Mouse (Mus musculus) spleen, adult 2 months (tissue): ENCODE measurements around the gene Gm20683. TPM values are rescaled to one million over a fixed set of nuclear protein-coding genes. Genes with fewer than 3 reads are reported as not detected.

Experiments used
- DNase-seq, 2 experiments: peaks; one replicate each; pipeline versions ENCODE4 v3.0.0 to v3.0.0-alpha.2; 2012 to 2021; ENCODE audit warnings: low spot score in 2 of 2, low read depth in 1 of 2
- H3K27ac ChIP-seq: fragments of 200-500 bp; 2 replicates; pipeline ENCODE4 v1.5.1; 2012; ENCODE audit warnings: low read length, inconsistent platforms; ENCODE audit not compliant: insufficient read depth
- H3K27me3 ChIP-seq: fragments of 200-500 bp; 2 replicates; pipeline ENCODE4 v1.6.1; 2012; ENCODE audit warnings: mild to moderate bottlenecking, moderate library complexity, low read length, inconsistent platforms; ENCODE audit not compliant: control insufficient read depth, insufficient read depth
- H3K36me3 ChIP-seq: fragments of 200-500 bp; 2 replicates; pipeline ENCODE4 v1.6.1; 2012; ENCODE audit warnings: mild to moderate bottlenecking, low read length, inconsistent platforms; ENCODE audit not compliant: control insufficient read depth, insufficient read depth
- H3K4me1 ChIP-seq: fragments of 200-500 bp; 2 replicates; pipeline ENCODE4 v1.6.1; 2011; ENCODE audit warnings: inconsistent platforms; ENCODE audit not compliant: control insufficient read depth, insufficient read depth, insufficient read length
- H3K4me3 ChIP-seq: fragments of 200-500 bp; 2 replicates; pipeline ENCODE4 v1.5.1; 2011; ENCODE audit warnings: mild to moderate bottlenecking, inconsistent platforms; ENCODE audit not compliant: insufficient read depth, insufficient read length; ENCODE audit errors: extremely low read depth
- CTCF ChIP-seq: fragments of 200-500 bp; IDR thresholded peaks from 2 replicates; pipeline ENCODE4 v1.5.1; 2011; ENCODE audit warnings: mild to moderate bottlenecking, inconsistent platforms; ENCODE audit not compliant: insufficient read depth, insufficient read length, insufficient replicate concordance; ENCODE audit errors: extremely low read depth
- POLR2A ChIP-seq: fragments of 200-500 bp; IDR thresholded peaks from 2 replicates; pipeline ENCODE4 v1.6.1; 2011; ENCODE audit warnings: low read depth, low read length, inconsistent platforms
- WGBS: fragments of 180-500 bp; shearing (Covaris S2); methylation state at CpG from one replicate; pipeline ENCODE4 v1.1.7; 2018; 5-methylcytosine and 5-hydroxymethylcytosine counted together
- polyA plus RNA-seq: library from polyadenylated mRNA; depleted of rRNA; stranded (reverse); fragments of >200 nt; gene quantifications from 2 replicates; pipeline ENCODE4 v1.2.3, GENCODE M21; 2012

The Gm20683 gene
- polyA plus RNA-seq, 1 experiment = 29.5 TPM

DNA sequence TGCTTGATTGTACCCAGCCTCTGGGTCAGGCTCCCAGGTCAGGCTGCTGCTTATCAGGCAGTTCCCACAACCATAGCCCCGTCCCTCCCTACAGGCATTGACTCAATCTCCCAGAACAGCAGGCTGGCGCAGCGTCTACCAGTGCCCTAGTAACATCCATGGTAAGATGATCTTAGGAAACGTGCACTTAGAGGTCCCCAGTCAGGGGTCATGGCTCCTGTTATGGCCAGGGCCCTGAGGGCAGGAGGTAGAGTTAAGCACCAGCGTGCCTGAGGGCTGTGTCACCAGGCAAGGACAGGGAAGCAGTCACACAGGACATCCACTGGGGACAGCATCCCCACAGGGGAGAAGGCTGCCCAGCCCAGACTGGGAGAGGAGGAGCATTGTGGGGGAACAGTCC lies 40.7 kb upstream of the Gm20683 start:
- Histone ChIP-seq H3K4me1 (no peaks in the 10 kb centered on the region), H3K27me3 (no peaks in the 10 kb centered on the region), H3K27ac (no peak overlapping the region), H3K36me3 (peaks cover 21% of the 10 kb centered on the region), H3K4me3 (no peak overlapping the region)
- TF ChIP-seq POLR2A = no peak
- no peak for TF ChIP-seq CTCF
- no peak for DNase-seq
- WGBS = 77% methylated on average over 5 of the region's 5 CpGs

DNA sequence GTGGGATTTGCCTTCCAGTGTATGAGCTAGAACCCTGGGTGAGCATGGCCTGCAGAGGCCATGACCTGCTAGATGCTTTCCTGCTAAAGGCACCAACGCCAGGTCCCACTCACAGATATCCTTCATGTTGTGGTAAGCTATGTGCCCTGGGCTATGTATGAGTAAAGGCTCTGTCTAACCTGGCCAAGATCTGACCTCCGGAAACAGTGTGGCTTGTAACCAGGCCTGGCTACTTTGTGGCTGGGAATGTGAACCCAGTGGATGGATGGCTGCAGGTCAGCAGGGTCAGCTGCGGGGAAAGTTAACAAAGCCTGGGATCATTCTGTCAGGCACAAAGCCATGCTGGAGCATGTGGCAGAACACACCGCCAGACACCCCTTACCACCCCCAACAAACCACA lies 40.1 kb upstream of the Gm20683 start:
- no peak for DNase-seq
- 90% methylated on average over 4 of the region's 4 CpGs for whole genome bisulfite sequencing
- H3K27ac ChIP-seq = no peak overlapping the region
- H3K4me3 ChIP-seq = no peak overlapping the region
- H3K4me1 ChIP-seq = no peaks in the 10 kb centered on the region; the same call in 1 of the 2 replicates
- H3K27me3 ChIP-seq = no peaks in the 10 kb centered on the region
- peaks cover 21% of the 10 kb centered on the region for H3K36me3 ChIP-seq
- TF ChIP-seq CTCF = no peak
- TF ChIP-seq POLR2A = no peak

DNA sequence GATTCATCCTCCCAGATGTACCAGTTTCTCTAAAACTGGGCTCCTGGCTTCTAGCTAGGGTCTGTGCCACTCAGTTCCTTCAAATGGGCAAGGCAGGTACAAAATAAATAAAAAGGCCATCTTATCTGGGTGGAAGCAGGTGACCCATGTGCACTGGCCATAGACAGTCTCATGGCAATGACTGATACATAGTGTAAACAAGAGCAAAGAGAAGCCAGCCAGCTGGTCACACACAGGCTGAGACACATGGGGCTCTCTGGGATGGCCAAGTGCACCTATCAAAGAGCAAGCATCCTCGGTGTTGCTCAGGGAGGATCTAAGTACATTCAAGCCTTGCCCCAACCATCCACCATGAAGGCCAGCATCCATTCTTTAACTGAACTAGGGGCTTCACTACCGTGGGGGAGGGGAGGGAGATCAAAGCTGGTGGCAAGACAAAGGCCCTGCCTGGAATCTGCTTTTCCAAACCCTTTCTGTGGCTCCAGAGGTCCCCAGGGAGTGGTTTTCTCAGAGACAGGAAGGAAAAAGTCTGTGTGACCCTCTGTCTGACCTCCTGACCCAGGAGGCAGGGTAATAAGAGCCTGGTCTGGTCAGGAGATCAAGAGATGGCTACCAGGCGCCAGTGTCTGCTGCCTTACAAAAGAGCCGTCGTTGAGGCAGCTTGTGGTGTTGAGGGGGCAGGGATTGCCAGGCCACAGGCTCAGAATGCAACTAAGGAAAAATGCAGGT lies 39.5 kb upstream of the Gm20683 start:
- no peaks in the 10 kb centered on the region; the same call in 1 of the 2 replicates for H3K4me1 ChIP-seq
- H3K36me3 ChIP-seq = peaks cover 21% of the 10 kb centered on the region
- H3K4me3 ChIP-seq = no peak overlapping the region
- TF ChIP-seq POLR2A (no peak), CTCF (no peak)
- WGBS = 75% methylated on average over 5 of the region's 5 CpGs
- no peaks in the 10 kb centered on the region for H3K27me3 ChIP-seq
- H3K27ac ChIP-seq = no peak overlapping the region
- DNase-seq = no peak

DNA sequence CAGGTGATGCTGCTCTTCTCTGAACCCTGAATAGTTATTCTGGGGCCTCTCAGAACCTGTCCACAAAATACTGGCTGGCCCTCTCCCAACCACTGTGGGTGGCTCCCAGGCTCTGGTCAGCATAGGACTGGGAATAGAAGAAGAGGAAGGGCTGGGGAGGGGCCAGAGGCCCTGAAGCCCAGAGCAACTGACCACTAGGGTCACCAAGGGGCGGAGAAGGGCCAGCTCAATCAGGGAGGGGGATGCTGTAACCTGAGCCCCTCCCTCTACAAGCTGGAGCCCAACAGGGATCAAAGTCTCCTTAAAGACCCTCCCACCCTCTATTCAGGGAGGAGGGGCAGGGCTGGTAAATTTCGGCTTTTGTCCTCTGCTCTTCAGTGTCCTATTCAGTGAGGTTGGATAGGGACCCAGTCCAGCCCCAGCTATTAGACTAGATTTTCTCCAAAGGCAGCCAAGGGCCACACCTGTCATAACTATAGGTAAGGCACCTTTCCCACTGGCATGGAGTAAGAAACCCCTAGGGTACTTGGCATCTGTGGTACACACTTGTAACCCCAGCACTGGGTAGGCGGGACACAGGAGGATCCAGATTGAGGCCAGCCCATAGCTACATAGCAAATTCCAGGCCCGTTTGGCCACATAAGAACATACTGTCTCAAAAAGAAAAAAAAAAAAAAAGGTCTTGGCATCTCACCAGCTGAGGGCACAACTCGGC lies 38.8 kb upstream of the Gm20683 start, which contains the start of gene Wfikkn1:
TSS of gene Wfikkn1 (minus strand) at position 663 of the 715 bp plus-strand sequence.
- Histone ChIP-seq H3K27me3 (no peaks in the 10 kb centered on the region), H3K4me3 (no peak within 1 kb of the TSS), H3K36me3 (peaks cover 21% of the 10 kb centered on the region), H3K27ac (no peak within 1 kb of the TSS), H3K4me1 (no peaks in the 10 kb centered on the region; the same call in 1 of the 2 replicates)
- WGBS = 77% methylated on average over 5 of the region's 5 CpGs
- TF ChIP-seq POLR2A = no peak
- no peak for TF ChIP-seq CTCF
- no peak for DNase-seq

DNA sequence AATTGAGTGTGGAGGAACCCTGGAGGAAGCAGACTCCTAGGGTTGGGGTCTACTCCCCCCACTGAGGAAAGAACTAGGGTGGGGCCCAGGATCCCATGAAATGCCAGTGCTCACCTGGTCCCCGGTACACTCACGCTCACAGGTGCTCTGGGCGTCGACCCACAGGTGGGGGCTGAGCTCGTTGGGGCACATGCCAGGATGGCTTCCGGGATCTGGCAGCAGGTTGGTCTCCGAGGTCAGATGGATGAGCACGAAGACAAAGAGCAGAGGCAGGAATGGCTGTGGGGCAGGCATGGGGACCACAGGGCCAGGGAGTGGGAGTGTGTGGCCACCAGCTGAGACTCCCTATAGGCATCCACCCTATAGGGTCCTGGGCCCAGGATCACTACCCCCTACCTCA lies 38.2 kb upstream of the Gm20683 start:
- TF ChIP-seq POLR2A (no peak), CTCF (no peak)
- no peak for DNase-seq
- H3K36me3 ChIP-seq = peaks cover 18% of the 10 kb centered on the region
- no peaks in the 10 kb centered on the region; the same call in 1 of the 2 replicates for H3K4me1 ChIP-seq
- 94% methylated on average over 8 of the region's 8 CpGs for WGBS
- no peak overlapping the region for H3K4me3 ChIP-seq
- H3K27me3 ChIP-seq = no peaks in the 10 kb centered on the region
- H3K27ac ChIP-seq = no peak overlapping the region

DNA sequence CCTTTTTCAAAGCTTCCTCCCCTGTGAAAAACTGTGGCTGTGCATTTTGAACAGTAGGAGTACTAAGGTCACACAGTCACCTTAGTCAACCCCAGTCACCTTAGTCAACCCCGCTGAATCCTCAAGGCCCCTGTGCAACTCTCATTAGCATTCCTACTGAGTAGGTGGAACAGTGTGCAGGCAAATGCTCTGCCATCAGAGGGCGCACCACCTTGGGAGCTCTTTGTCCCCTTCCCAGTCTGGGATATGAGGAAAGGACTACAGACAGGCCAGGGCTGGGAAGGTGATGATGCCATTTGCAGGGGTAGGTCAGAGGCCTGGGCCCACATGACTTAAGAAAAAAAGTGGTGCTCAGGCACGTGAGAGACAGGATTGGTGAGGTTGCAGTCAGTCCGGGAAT lies 37.7 kb upstream of the Gm20683 start:
- TF ChIP-seq POLR2A (no peak), CTCF (peak; percentile 7; the same call in 1 of the 2 replicates)
- peaks cover 14% of the 10 kb centered on the region for H3K36me3 ChIP-seq
- WGBS = 87% methylated on average over 4 of the region's 4 CpGs

DNA sequence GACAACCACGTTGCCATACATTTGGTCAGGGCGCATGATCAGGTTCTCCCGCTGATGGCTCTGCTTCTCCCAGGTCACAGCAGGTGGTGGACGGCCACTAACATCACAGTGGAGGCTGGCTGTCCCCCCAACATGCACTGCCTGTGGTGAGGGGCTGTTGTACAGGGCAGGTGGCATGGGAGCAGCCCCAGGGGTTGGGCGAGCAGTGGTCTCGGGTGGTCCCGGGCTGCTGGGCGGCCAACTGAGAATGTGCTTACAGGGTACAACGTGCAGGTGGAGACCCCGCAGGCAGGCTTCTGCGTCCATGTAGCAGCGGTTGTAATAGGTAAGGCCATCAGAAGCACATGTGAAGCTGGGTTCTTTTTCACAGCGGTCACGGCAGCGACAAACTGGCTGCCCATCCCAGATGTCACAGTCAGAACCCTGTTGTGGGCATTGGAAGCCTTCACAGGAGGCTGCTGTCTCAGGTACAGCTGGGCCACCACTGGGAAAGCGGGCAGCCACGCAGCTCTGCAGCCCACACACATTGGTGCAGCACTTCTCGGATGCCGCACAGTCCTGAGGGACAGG lies 37.1 kb upstream of the Gm20683 start:
- 95% methylated on average over 19 of the region's 19 CpGs for WGBS
- no peaks in the 10 kb centered on the region for H3K27me3 ChIP-seq
- no peak for TF ChIP-seq CTCF
- no peak for TF ChIP-seq POLR2A
- H3K36me3 ChIP-seq = peaks cover 11% of the 10 kb centered on the region; the same call in 1 of the 2 replicates
- H3K4me3 ChIP-seq = no peak overlapping the region
- no peak for DNase-seq
- H3K27ac ChIP-seq = no peak overlapping the region
- H3K4me1 ChIP-seq = no peaks in the 10 kb centered on the region; the same call in 1 of the 2 replicates

More for the DNA sequence above, 37.7 kb upstream of the Gm20683 start:
- Histone ChIP-seq H3K4me3 (no peak overlapping the region), H3K27ac (no peak overlapping the region), H3K4me1 (no peaks in the 10 kb centered on the region; the same call in 1 of the 2 replicates), H3K27me3 (no peaks in the 10 kb centered on the region)
- DNase-seq = no peak
